Mouse (Mus musculus) heart, embryonic 15.5 days (tissue): ENCODE data around the gene Gucy2d. TPM values are rescaled to one million over a fixed set of nuclear protein-coding genes. Genes with fewer than 3 reads are reported as not detected.

Experiments used
- ATAC-seq: fragments of 200-750 bp; cut with Nextera tagmentation; replicated peaks from 2 replicates; pipeline ENCODE4 v1.8.0; 2017; ENCODE audit warnings: low read depth, moderate TSS enrichment; ENCODE audit not compliant: insufficient number of reproducible peaks, insufficient read depth, low FRiP score
- H3K27ac ChIP-seq: fragments of 300-500 bp; sonication (generic); 2 replicates; pipeline ENCODE4 v1.5.1; 2015; ENCODE audit warnings: mild to moderate bottlenecking, inconsistent platforms
- H3K27me3 ChIP-seq: fragments of 300-500 bp; sonication (generic); 2 replicates; pipeline ENCODE4 v1.6.1; 2015; ENCODE audit warnings: inconsistent platforms
- H3K36me3 ChIP-seq: fragments of 300-500 bp; sonication (generic); 2 replicates; pipeline ENCODE4 v1.6.1; 2015; ENCODE audit warnings: mild to moderate bottlenecking, inconsistent platforms
- H3K4me1 ChIP-seq: fragments of 300-500 bp; sonication (generic); replicated peaks from 2 replicates; pipeline ENCODE4 v1.6.1; 2015; ENCODE audit warnings: inconsistent platforms
- H3K4me2 ChIP-seq: fragments of 300-500 bp; sonication (generic); 2 replicates; pipeline ENCODE4 v1.6.1; 2015; ENCODE audit warnings: inconsistent platforms, mild to moderate bottlenecking, moderate library complexity
- H3K4me3 ChIP-seq: fragments of 300-500 bp; sonication (generic); 2 replicates; pipeline ENCODE4 v1.5.1; 2015; ENCODE audit warnings: mild to moderate bottlenecking, inconsistent platforms
- H3K9ac ChIP-seq: fragments of 300-500 bp; sonication (generic); 2 replicates; pipeline ENCODE4 v1.6.1; 2015; ENCODE audit warnings: mild to moderate bottlenecking, inconsistent platforms
- H3K9me3 ChIP-seq: fragments of 300-500 bp; sonication (generic); replicated peaks from 2 replicates; pipeline ENCODE4 v1.6.1; 2016; ENCODE audit warnings: inconsistent platforms
- WGBS: fragments of 180-500 bp; shearing (Covaris S2); methylation state at CpG from one replicate; pipeline ENCODE4 v1.1.7; 2015; ENCODE audit warnings: mixed read lengths; 5-methylcytosine and 5-hydroxymethylcytosine counted together
- polyA plus RNA-seq: library from polyadenylated mRNA; unstranded; fragments of >200 nt; fragmentation: Nextera tagmentation; extraction: Ambion mirVana; gene quantifications from 2 replicates; pipeline ENCODE4 v1.2.1, GENCODE M21; 2015

The Gucy2d gene
- polyA plus RNA-seq, 1 experiment from 2014 or later, result not detected

DNA sequence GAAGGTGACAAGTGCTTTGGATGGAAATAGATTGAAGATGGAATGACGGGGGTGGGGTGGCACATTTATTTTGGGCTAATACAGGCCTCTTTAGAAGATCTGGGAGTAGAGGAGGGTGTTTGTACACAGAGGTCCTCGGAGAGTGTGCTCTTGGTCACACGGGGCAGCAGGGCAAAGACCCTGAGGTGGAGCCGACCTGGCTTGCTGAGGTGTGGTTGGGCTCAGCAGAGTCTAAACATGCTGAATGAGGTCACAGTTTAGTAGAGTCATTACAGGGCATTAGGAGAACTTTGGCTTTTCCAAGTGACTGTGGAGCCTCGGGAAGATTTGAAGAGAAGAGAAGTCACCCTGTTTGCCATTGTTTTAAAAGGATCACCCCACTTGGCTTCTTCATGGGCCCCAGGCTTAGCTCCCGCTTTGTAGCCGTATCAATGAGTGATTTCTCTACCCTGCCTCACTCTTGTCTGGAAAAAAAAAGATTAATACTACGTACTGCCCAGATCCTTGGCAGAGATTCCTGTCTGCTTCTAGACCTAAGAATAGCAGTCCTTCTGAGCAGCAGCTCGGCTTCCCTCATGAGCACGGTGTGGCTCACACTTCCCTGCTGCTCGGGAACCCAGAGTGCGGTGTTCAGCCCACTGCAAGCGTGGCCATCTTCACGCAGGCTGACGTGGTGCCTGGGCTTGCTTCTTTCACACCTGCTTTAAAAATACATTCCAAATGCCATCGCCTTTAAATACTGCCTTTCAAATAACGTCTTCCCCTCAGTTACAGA is 22.0 kb upstream of the Gucy2d start:
- no peak overlapping the region for H3K4me2 ChIP-seq
- H3K4me3 ChIP-seq, result no peak overlapping the region
- H3K9ac ChIP-seq, result no peak overlapping the region
- peak; percentile 45; the same call in 1 of the 2 replicates for ATAC-seq
- peak overlapping the region; percentile 46 for H3K27ac ChIP-seq
- 38% methylated on average over 17 of the region's 17 CpGs for WGBS
- no peaks in the 10 kb centered on the region for H3K36me3 ChIP-seq
- H3K4me1 ChIP-seq, result peaks cover 34% of the 10 kb centered on the region
- H3K27me3 ChIP-seq, result no peaks in the 10 kb centered on the region
- no peaks in the 10 kb centered on the region for H3K9me3 ChIP-seq

DNA sequence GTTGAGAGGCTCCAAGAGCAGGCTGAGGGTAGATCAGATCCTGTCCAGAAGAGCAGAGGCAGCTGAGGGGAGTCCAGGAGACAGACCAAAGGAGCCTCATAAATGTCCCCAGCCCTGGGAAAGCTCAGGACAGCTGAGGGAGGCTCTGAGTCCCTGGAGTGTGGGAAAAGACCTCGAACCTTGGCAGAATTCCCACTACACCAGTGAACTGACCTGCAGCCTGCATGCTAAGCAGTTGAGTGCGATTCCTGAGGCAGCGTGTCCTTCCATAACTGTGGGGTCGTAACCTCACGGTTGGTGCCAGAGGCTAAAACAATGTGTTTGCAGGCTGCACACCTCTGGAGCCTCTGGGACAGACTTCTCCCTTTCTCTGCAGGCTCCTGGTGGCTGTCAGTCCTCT is 20.9 kb upstream of the Gucy2d start:
- WGBS, result 24% methylated on average over 5 of the region's 5 CpGs
- Histone ChIP-seq H3K9ac (no peak overlapping the region), H3K4me3 (no peak overlapping the region), H3K4me1 (peaks cover 34% of the 10 kb centered on the region), H3K36me3 (no peaks in the 10 kb centered on the region), H3K27me3 (no peaks in the 10 kb centered on the region), H3K9me3 (no peaks in the 10 kb centered on the region), H3K4me2 (0 out of 2 replicates have a peak overlapping the region, but pooled peaks have one; percentile 14), H3K27ac (peak overlapping the region; percentile 23; the same call in 1 of the 2 replicates)
- ATAC-seq, result no peak

DNA sequence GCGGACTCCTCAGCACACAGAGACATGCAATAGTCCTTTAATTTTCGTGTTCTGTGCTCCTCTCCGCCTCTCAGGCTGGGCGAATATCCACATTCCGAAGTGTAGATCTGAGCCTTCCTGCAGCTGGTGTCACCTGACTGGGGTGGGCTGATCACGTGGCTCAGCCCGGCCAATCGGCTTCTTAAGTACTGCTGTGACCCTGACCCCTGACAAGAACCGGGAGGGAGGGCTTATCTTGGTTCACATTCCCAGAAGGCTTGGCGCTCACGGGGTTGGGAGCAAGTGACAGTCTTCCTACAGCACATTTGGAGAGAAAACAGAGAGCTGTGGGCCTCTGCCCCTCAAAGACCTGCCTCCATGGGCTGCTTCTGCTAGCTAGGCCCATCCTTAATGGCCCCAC is 16.7 kb upstream of the Gucy2d start:
- H3K36me3 ChIP-seq, result no peaks in the 10 kb centered on the region
- ATAC-seq, result no peak
- no peak overlapping the region for H3K27ac ChIP-seq
- H3K4me3 ChIP-seq, result no peak overlapping the region
- no peaks in the 10 kb centered on the region for H3K27me3 ChIP-seq
- WGBS, result 50% methylated on average over 11 of the region's 11 CpGs
- no peaks in the 10 kb centered on the region for H3K9me3 ChIP-seq
- H3K4me1 ChIP-seq, result peaks cover 14% of the 10 kb centered on the region
- H3K9ac ChIP-seq, result no peak overlapping the region
- H3K4me2 ChIP-seq, result no peak overlapping the region

DNA sequence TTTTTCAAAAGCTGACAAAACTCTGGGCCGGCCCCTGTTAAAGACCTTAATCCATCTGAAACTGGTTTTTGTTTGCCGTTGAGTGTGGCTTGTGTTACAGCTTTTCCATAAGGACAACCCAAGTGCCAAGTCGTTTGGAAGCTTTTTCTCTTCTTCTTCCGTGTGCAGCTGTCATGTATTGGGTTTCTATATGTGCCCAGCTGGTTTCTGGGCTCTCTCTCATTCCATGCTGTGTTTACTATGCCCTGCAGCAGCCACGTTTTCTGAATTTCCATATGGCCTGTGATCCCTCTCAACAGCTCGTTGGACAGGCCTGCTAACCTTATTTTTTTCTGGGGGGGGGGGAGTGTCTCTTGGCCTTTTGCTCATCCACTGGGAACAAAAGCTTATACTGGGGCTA is 15.8 kb upstream of the Gucy2d start:
- no peak overlapping the region for H3K4me3 ChIP-seq
- 66% methylated on average over 6 of the region's 6 CpGs for WGBS

GRCm38 (mm10) chr7:98425551-98425950 is 14.7 kb upstream of the Gucy2d start:
- 88% methylated on average over 3 of the region's 3 CpGs for WGBS
- Histone ChIP-seq H3K4me2 (no peak overlapping the region), H3K9ac (no peak overlapping the region), H3K27me3 (peaks cover 3% of the 10 kb centered on the region; the same call in 1 of the 2 replicates), H3K9me3 (no peaks in the 10 kb centered on the region), H3K4me1 (no peaks in the 10 kb centered on the region; the same call in 1 of the 2 replicates), H3K4me3 (no peak overlapping the region), H3K36me3 (no peaks in the 10 kb centered on the region), H3K27ac (no peak overlapping the region)
- no peak for ATAC-seq

More for the DNA sequence above, 15.8 kb upstream of the Gucy2d start:
- no peak overlapping the region for H3K9ac ChIP-seq
- ATAC-seq, result no peak
- H3K27ac ChIP-seq, result no peak overlapping the region
- peaks cover 6% of the 10 kb centered on the region for H3K4me1 ChIP-seq
- no peaks in the 10 kb centered on the region for H3K36me3 ChIP-seq
- H3K4me2 ChIP-seq, result no peak overlapping the region
- peaks cover under 1% of the 10 kb centered on the region; the same call in 1 of the 2 replicates for H3K27me3 ChIP-seq
- no peaks in the 10 kb centered on the region for H3K9me3 ChIP-seq

GRCm38 (mm10) chr7:98426641-98427040 is 13.6 kb upstream of the Gucy2d start:
- Histone ChIP-seq H3K4me3 (no peak overlapping the region), H3K9me3 (no peaks in the 10 kb centered on the region), H3K4me1 (no peaks in the 10 kb centered on the region; the same call in 1 of the 2 replicates), H3K27me3 (peaks cover 3% of the 10 kb centered on the region; the same call in 1 of the 2 replicates), H3K9ac (no peak overlapping the region), H3K36me3 (no peaks in the 10 kb centered on the region), H3K27ac (no peak overlapping the region), H3K4me2 (no peak overlapping the region)
- WGBS, result 73% methylated on average over 5 of the region's 5 CpGs
- ATAC-seq, result no peak

DNA sequence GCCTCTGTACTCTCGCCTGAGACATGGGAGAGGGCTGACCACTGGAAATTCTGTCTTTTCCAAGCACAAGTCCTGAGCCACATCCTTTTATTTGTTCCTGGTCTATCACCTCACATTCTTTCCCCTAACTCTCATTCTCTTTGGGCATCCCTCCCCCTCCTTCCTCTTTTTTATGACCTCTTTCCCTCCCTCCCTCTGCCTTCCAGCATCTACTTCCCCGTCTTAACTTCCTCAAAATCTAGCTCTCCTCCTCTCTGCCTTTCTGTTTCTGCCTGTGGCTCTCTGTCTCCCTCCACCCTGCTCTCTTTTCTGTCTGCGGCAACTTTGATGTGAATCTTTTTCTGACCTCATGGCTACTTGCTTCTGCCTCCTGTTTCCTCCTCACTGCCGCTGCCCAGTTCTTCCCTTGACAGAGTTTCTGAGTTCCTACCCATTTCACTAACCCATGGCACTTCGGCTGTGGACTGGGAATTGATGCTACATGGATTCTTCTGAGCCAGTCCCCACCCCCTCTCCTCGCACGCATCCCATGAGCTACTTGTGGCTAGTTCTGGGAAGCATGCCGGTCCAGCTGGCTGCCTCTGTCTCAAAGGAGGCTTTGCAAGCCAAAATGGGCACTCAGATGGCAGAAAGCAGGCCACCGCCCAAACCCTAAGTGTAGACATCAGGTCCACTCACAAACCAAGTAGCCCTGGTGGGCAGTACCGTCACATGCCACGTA is 12.9 kb upstream of the Gucy2d start:
- Histone ChIP-seq H3K27ac (no peak overlapping the region), H3K4me1 (no peaks in the 10 kb centered on the region; the same call in 1 of the 2 replicates), H3K27me3 (peaks cover 3% of the 10 kb centered on the region; the same call in 1 of the 2 replicates), H3K9me3 (no peaks in the 10 kb centered on the region), H3K36me3 (no peaks in the 10 kb centered on the region), H3K4me2 (no peak overlapping the region), H3K9ac (no peak overlapping the region), H3K4me3 (no peak overlapping the region)
- no peak for ATAC-seq
- 76% methylated on average over 11 of the region's 11 CpGs for WGBS

DNA sequence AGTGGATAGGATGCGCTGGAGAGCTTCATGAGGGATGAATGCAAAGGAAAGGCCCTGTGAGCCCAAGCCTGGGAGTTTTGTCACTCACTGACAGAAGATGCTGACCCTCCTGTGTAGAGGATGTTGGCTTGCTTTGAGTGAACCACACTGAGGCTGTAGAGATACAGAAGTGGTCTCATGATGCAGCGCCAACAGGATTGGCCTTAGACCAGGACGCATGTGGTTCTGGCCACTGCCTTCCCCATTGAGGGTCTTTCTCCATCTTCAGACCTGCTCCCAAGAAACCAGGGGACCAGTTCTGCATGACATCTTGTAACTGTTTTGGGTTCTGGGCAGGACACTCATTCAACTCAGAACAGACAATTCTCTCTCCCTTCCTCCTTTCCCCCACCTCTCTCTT is 10.6 kb upstream of the Gucy2d start:
- no peak overlapping the region for H3K27ac ChIP-seq
- WGBS, result 77% methylated on average over 3 of the region's 3 CpGs

DNA sequence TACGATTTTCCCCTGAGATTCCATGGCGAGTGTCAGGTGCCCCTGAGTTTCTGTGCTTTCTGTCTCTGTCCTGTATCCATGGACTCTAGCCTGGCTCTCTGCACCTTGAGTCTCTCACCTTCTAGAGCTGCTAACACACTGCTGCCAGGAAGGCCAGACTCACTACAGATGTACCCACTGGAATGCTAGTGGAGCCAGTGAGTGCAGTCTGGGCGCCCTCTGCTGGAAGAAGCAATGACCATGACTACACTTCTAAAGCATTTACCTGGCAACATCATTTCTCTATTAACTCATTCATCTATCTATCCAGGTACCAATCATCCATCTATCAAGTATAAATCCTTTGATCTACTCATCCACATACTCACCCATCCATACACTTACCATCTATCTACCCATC is 9.4 kb upstream of the Gucy2d start:
- Histone ChIP-seq H3K27me3 (peaks cover 3% of the 10 kb centered on the region; the same call in 1 of the 2 replicates), H3K36me3 (no peaks in the 10 kb centered on the region), H3K9ac (no peak overlapping the region), H3K4me3 (no peak overlapping the region), H3K27ac (no peak overlapping the region), H3K4me2 (no peak overlapping the region), H3K4me1 (no peaks in the 10 kb centered on the region), H3K9me3 (no peaks in the 10 kb centered on the region)
- 35% methylated on average over 3 of the region's 3 CpGs for WGBS
- ATAC-seq, result peak; percentile 47; the same call in 1 of the 2 replicates

More for the DNA sequence above, 10.6 kb upstream of the Gucy2d start:
- H3K9me3 ChIP-seq, result no peaks in the 10 kb centered on the region
- ATAC-seq, result no peak
- no peaks in the 10 kb centered on the region for H3K36me3 ChIP-seq
- no peaks in the 10 kb centered on the region for H3K4me1 ChIP-seq
- no peak overlapping the region for H3K4me2 ChIP-seq
- peaks cover 3% of the 10 kb centered on the region; the same call in 1 of the 2 replicates for H3K27me3 ChIP-seq
- H3K4me3 ChIP-seq, result no peak overlapping the region
- no peak overlapping the region for H3K9ac ChIP-seq

DNA sequence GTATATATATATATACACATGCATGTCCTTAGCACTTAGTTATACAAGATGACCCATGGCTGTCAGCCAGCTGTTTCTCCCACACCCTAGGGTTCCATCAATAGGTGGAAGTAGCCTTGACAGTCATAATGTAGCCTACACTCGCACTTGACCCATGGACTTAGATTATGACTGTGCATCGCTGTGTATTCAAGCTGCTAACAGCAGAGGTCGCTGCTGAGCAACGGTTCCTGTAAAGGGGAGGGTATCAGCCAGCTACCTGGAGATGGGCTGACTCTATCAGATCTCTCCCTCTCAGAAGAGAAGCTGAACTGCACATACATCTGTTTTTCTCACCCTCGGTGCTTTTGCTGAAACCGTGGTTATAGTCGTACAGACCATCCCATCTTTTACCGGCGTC is 2.6 kb upstream of the Gucy2d start:
- WGBS, result 30% methylated on average over 9 of the region's 9 CpGs
- H3K27ac ChIP-seq, result no peak overlapping the region

GRCm38 (mm10) chr7:98446873-98447272 is 6.7 kb downstream of the Gucy2d start:
- Histone ChIP-seq H3K36me3 (no peaks in the 10 kb centered on the region), H3K4me2 (no peak overlapping the region), H3K4me1 (no peaks in the 10 kb centered on the region), H3K27ac (no peak overlapping the region), H3K4me3 (no peak overlapping the region), H3K27me3 (no peaks in the 10 kb centered on the region), H3K9ac (no peak overlapping the region), H3K9me3 (no peaks in the 10 kb centered on the region)
- WGBS, result 57% methylated on average over 3 of the region's 3 CpGs
- ATAC-seq, result no peak

More for the DNA sequence above, 2.6 kb upstream of the Gucy2d start:
- Histone ChIP-seq H3K4me2 (no peak overlapping the region), H3K9me3 (no peaks in the 10 kb centered on the region), H3K36me3 (no peaks in the 10 kb centered on the region), H3K9ac (no peak overlapping the region), H3K27me3 (no peaks in the 10 kb centered on the region; the same call in 1 of the 2 replicates), H3K4me1 (no peaks in the 10 kb centered on the region), H3K4me3 (no peak overlapping the region)
- ATAC-seq, result no peak
